Mouse (Mus musculus): ENCODE data around the gene Pts. TPM values are rescaled to one million over a fixed set of nuclear protein-coding genes. Genes with fewer than 3 reads are reported as not detected.
A peak's percentile ranks its signal among the peaks of the same experiment; 100 is the strongest.

Gene Pts
- polyA plus RNA-seq, 1 experiment from 2014 or later: 48.9 TPM

- ATAC-seq (no peak), DNase-seq (no peak)
- H3K9ac ChIP-seq (replicated peaks): no peak overlapping the region
- H3K4me2 ChIP-seq (ENCODE audit: low read depth, low read length): no peak overlapping the region
- no peak overlapping the region for H3K27ac ChIP-seq (ENCODE audit: low read depth)
- H3K9me3 ChIP-seq (ENCODE audit: low read length): no peaks in the 10 kb centered on the region
- H3K4me1 ChIP-seq (ENCODE audit: insufficient read depth): peaks cover 8% of the 10 kb centered on the region; the same call in 1 of the 2 replicates
- H3K4me3 ChIP-seq (ENCODE audit: low read depth, low read length): no peak overlapping the region
- no peaks in the 10 kb centered on the region for H3K36me3 ChIP-seq (replicated peaks; ENCODE audit: insufficient read depth, low read length)
- H3K27me3 ChIP-seq (ENCODE audit: insufficient read depth, low read length): no peaks in the 10 kb centered on the region
- WGBS (ENCODE audit: insufficient replicate concordance): 68% methylated on average over 2 of the region's 2 CpGs
- no peak for TF ChIP-seq EP300 (IDR thresholded peaks at IDR 0.05; ENCODE audit: low read depth)
- no peak for TF ChIP-seq CTCF (IDR thresholded peaks at IDR 0.05; ENCODE audit: low read depth)
Observed at GRCm38 (mm10) chr9:50493777-50494176, 34.7 kb downstream of the Pts start.

- WGBS (ENCODE audit: insufficient replicate concordance): 56% methylated on average over 2 of the region's 2 CpGs
- Histone ChIP-seq H3K4me2 (ENCODE audit: low read depth, low read length) (no peak overlapping the region), H3K27ac (ENCODE audit: low read depth) (no peak overlapping the region), H3K27me3 (ENCODE audit: insufficient read depth, low read length) (no peaks in the 10 kb centered on the region), H3K4me3 (ENCODE audit: low read depth, low read length) (no peak overlapping the region), H3K36me3 (replicated peaks; ENCODE audit: insufficient read depth, low read length) (no peaks in the 10 kb centered on the region), H3K9me3 (ENCODE audit: low read length) (no peaks in the 10 kb centered on the region), H3K9ac (replicated peaks) (no peak overlapping the region), H3K4me1 (ENCODE audit: insufficient read depth) (0 out of 2 replicates have a peak, but pooled peaks cover 3% of the 10 kb centered on the region)
- TF ChIP-seq CTCF (IDR thresholded peaks at IDR 0.05; ENCODE audit: low read depth): no peak
- TF ChIP-seq EP300 (IDR thresholded peaks at IDR 0.05; ENCODE audit: low read depth): no peak
- ATAC-seq (no peak), DNase-seq (no peak)
Observed at GRCm38 (mm10) chr9:50491531-50492045, 36.9 kb downstream of the Pts start.

- TF ChIP-seq EP300 (IDR thresholded peaks at IDR 0.05; ENCODE audit: low read depth): no peak
- no peak for TF ChIP-seq CTCF (IDR thresholded peaks at IDR 0.05; ENCODE audit: low read depth)
- Histone ChIP-seq H3K4me1 (ENCODE audit: insufficient read depth) (peaks cover 2% of the 10 kb centered on the region; the same call in 1 of the 2 replicates), H3K4me2 (ENCODE audit: low read depth, low read length) (no peak overlapping the region), H3K27ac (ENCODE audit: low read depth) (no peak overlapping the region), H3K9ac (replicated peaks) (no peak overlapping the region), H3K27me3 (ENCODE audit: insufficient read depth, low read length) (no peaks in the 10 kb centered on the region), H3K36me3 (replicated peaks; ENCODE audit: insufficient read depth, low read length) (no peaks in the 10 kb centered on the region), H3K4me3 (ENCODE audit: low read depth, low read length) (no peak overlapping the region), H3K9me3 (ENCODE audit: low read length) (no peaks in the 10 kb centered on the region)
- no peak for DNase-seq
- ATAC-seq: no peak
Observed at GRCm38 (mm10) chr9:50490836-50491235, 37.7 kb downstream of the Pts start.

GRCm38 (mm10) chr9:50485521-50485920, 43.0 kb downstream of the Pts start:
- TF ChIP-seq CTCF (IDR thresholded peaks at IDR 0.05; ENCODE audit: low read depth): no peak
- no peak for TF ChIP-seq EP300 (IDR thresholded peaks at IDR 0.05; ENCODE audit: low read depth)
- H3K36me3 ChIP-seq (replicated peaks; ENCODE audit: insufficient read depth, low read length): no peaks in the 10 kb centered on the region
- H3K4me2 ChIP-seq (ENCODE audit: low read depth, low read length): peak overlapping the region; percentile 53
- DNase-seq (no peak), ATAC-seq (peak; percentile 31; the same call in 1 of the 2 replicates)
- peaks cover 4% of the 10 kb centered on the region; the same call in 1 of the 2 replicates for H3K4me1 ChIP-seq (ENCODE audit: insufficient read depth)
- H3K27ac ChIP-seq (ENCODE audit: low read depth): no peak overlapping the region
- H3K9ac ChIP-seq (replicated peaks): no peak overlapping the region
- H3K9me3 ChIP-seq (ENCODE audit: low read length): no peaks in the 10 kb centered on the region
- WGBS (ENCODE audit: insufficient replicate concordance): 28% methylated on average over 10 of the region's 10 CpGs
- peak overlapping the region; percentile 15; the same call in 1 of the 2 replicates for H3K4me3 ChIP-seq (ENCODE audit: low read depth, low read length)
- no peaks in the 10 kb centered on the region for H3K27me3 ChIP-seq (ENCODE audit: insufficient read depth, low read length)

- ATAC-seq: no peak
- Histone ChIP-seq H3K27ac (ENCODE audit: low read depth) (peak overlapping the region; percentile 55; the same call in 1 of the 2 replicates), H3K27me3 (ENCODE audit: insufficient read depth, low read length) (no peaks in the 10 kb centered on the region), H3K4me3 (ENCODE audit: low read depth, low read length) (no peak overlapping the region), H3K9me3 (ENCODE audit: low read length) (no peaks in the 10 kb centered on the region), H3K36me3 (replicated peaks; ENCODE audit: insufficient read depth, low read length) (no peaks in the 10 kb centered on the region), H3K4me1 (ENCODE audit: insufficient read depth) (peaks cover 7% of the 10 kb centered on the region; the same call in 1 of the 2 replicates), H3K9ac (replicated peaks) (no peak overlapping the region), H3K4me2 (ENCODE audit: low read depth, low read length) (no peak overlapping the region)
- DNase-seq: no peak
- TF ChIP-seq EP300 (IDR thresholded peaks at IDR 0.05; ENCODE audit: low read depth) (no peak), CTCF (IDR thresholded peaks at IDR 0.05; ENCODE audit: low read depth) (no peak)
- WGBS (ENCODE audit: insufficient replicate concordance): 42% methylated on average over 8 of the region's 8 CpGs
Observed at GRCm38 (mm10) chr9:50482743-50483142, 45.8 kb downstream of the Pts start.

GRCm38 (mm10) chr9:50479476-50479875, 49.0 kb downstream of the Pts start:
- H3K36me3 ChIP-seq (replicated peaks; ENCODE audit: insufficient read depth, low read length): no peaks in the 10 kb centered on the region
- TF ChIP-seq EP300 (IDR thresholded peaks at IDR 0.05; ENCODE audit: low read depth) (no peak), CTCF (IDR thresholded peaks at IDR 0.05; ENCODE audit: low read depth) (no peak)
- peak overlapping the region; percentile 24; the same call in 1 of the 2 replicates for H3K4me2 ChIP-seq (ENCODE audit: low read depth, low read length)
- ATAC-seq (no peak), DNase-seq (no peak)
- peak overlapping the region; percentile 58 for H3K27ac ChIP-seq (ENCODE audit: low read depth)
- no peak overlapping the region for H3K9ac ChIP-seq (replicated peaks)
- no peaks in the 10 kb centered on the region for H3K27me3 ChIP-seq (ENCODE audit: insufficient read depth, low read length)
- WGBS (ENCODE audit: insufficient replicate concordance): 26% methylated on average over 8 of the region's 8 CpGs
- H3K4me1 ChIP-seq (ENCODE audit: insufficient read depth): 0 out of 2 replicates have a peak, but pooled peaks cover 3% of the 10 kb centered on the region
- H3K4me3 ChIP-seq (ENCODE audit: low read depth, low read length): no peak overlapping the region; the same call in 1 of the 2 replicates
- H3K9me3 ChIP-seq (ENCODE audit: low read length): no peaks in the 10 kb centered on the region

All from liver, postnatal 0 days (tissue).